Mouse (Mus musculus) G1E (cell line): ENCODE measurements around the gene Lce1e.

ENCODE experiments used
- CTCF ChIP-seq: IDR thresholded peaks from 2 replicates; pipeline ENCODE4 v1.5.1; 2012; ENCODE audit warnings: low read depth, low read length, inconsistent platforms, mixed read lengths
- TAL1 ChIP-seq: conservative IDR thresholded peaks from 2 replicates; pipeline ENCODE4 v1.6.1; 2012; ENCODE audit warnings: low read depth, low read length, inconsistent platforms, mixed read lengths

GRCm38 (mm10) chr3:92687110-92687509 is 21.8 kb downstream of the Lce1e start, which contains the start of gene Lce1d:
- no peak for TF ChIP-seq TAL1
- no peak for TF ChIP-seq CTCF
